Mouse (Mus musculus): ENCODE data around the gene Hddc3.

- TF ChIP-seq EP300 (optimal IDR thresholded peaks at IDR 0.05) = no peak
- TF ChIP-seq CTCF (IDR thresholded peaks at IDR 0.05; ENCODE audit: low read depth) = no peak
These were observed 13.4 kb downstream of the Hddc3 start for GRCm38 (mm10) chr7:80356351-80356750.

All from stomach, postnatal 0 days (tissue).